Mouse (Mus musculus): ENCODE data around the gene Ifit2. TPM values are rescaled to one million over a fixed set of nuclear protein-coding genes. Genes with fewer than 3 reads are reported as not detected.

Ifit2 gene
- total and polyA plus RNA-seq, 3 experiments = 0.69 to 2.7 TPM; not detected in 1

DNA sequence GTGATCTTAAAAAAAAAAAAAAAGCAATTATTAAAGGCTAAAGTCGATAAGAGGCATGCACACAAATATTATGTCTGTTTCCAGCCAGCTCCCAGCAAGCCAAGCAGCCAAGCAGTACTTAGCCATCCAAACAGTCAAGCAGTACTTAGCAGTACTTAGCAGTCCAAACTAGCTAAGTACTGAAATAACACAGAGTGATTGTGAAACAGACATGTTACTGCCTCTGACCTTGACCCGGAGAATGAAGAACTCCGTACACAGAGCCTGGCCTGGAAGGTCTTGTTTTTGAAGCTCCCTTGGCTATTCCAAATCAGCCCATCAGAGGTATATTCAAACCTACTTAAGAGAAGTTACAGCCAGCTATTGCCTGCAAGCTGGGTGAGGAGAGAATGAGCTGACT is 33.3 kb upstream of the Ifit2 start:
- H3K4me1 ChIP-seq (ENCODE audit: control insufficient read depth in 1 of 2, insufficient read depth in 2 of 2, low read length in 2 of 2) = peaks cover 4 to 8% of the 10 kb centered on the region in 2 experiments; a peak in 3 of 4 replicates
- TF ChIP-seq TAL1 (IDR thresholded peaks at IDR 0.05; ENCODE audit: low read length) (no peak), MAX (IDR thresholded peaks at IDR 0.05; ENCODE audit: low read length) (no peak), POLR2AphosphoS5 (IDR thresholded peaks at IDR 0.05; ENCODE audit: borderline replicate concordance, low read depth, low read length) (no peak), USF1 (IDR thresholded peaks at IDR 0.05; ENCODE audit: low read depth, low read length) (no peak), TCF12 (IDR thresholded peaks at IDR 0.05; ENCODE audit: low read depth, low read length) (no peak), CHD2 (IDR thresholded peaks at IDR 0.05; ENCODE audit: low read length) (no peak), CHD1 (IDR thresholded peaks at IDR 0.05; ENCODE audit: low read depth, low read length) (no peak), MXI1 (IDR thresholded peaks at IDR 0.05; ENCODE audit: low read depth, low read length) (no peak), POLR2AphosphoS2 (IDR thresholded peaks at IDR 0.05; ENCODE audit: low read length) (no peak), MAZ (IDR thresholded peaks at IDR 0.05; ENCODE audit: low read depth, low read length) (no peak), UBTF (IDR thresholded peaks at IDR 0.05; ENCODE audit: borderline replicate concordance, insufficient read depth, low read depth, low read length) (no peak), GABPA (IDR thresholded peaks at IDR 0.05; ENCODE audit: low read depth, low read length) (no peak)
- no peak overlapping the region for H3K4me3 ChIP-seq (ENCODE audit: control insufficient read depth in 1 of 2, insufficient read depth in 1 of 2, low read depth in 2 of 2, low read length in 2 of 2)
- H3K27me3 ChIP-seq (ENCODE audit: control insufficient read depth in 1 of 2, insufficient read depth in 2 of 2, low read length in 2 of 2) = no peaks in the 10 kb centered on the region
- H3K9me3 ChIP-seq (replicated peaks; ENCODE audit: insufficient read depth, low read length) = no peaks in the 10 kb centered on the region
- no peak overlapping the region for H3K9ac ChIP-seq (ENCODE audit: control insufficient read depth, low read depth, low read length, poor library complexity, severe bottlenecking)
- no peak overlapping the region for H3K27ac ChIP-seq (ENCODE audit: control insufficient read depth, low read depth, low read length)
- H3K36me3 ChIP-seq (ENCODE audit: control insufficient read depth in 1 of 2, insufficient read depth in 2 of 2, low read length in 2 of 2) = peaks cover 0 to 5% of the 10 kb centered on the region in 2 experiments; a peak in 2 of 4 replicates
- no peak for DNase-seq (ENCODE audit: low read depth, low spot score)
- H3K79me2 ChIP-seq (ENCODE audit: control insufficient read depth, insufficient read depth, low read length, poor library complexity) = no peaks in the 10 kb centered on the region

- Histone ChIP-seq H3K4me1 (ENCODE audit: control insufficient read depth in 1 of 2, insufficient read depth in 2 of 2, low read length in 2 of 2) (peaks cover 4 to 8% of the 10 kb centered on the region in 2 experiments; a peak in 3 of 4 replicates), H3K9me3 (replicated peaks; ENCODE audit: insufficient read depth, low read length) (no peaks in the 10 kb centered on the region), H3K4me3 (ENCODE audit: control insufficient read depth in 1 of 2, insufficient read depth in 1 of 2, low read depth in 2 of 2, low read length in 2 of 2) (no peak overlapping the region), H3K36me3 (ENCODE audit: control insufficient read depth in 1 of 2, insufficient read depth in 2 of 2, low read length in 2 of 2) (peaks cover 0 to 5% of the 10 kb centered on the region in 2 experiments; a peak in 3 of 4 replicates), H3K27ac (ENCODE audit: control insufficient read depth, low read depth, low read length) (no peak overlapping the region), H3K79me2 (ENCODE audit: control insufficient read depth, insufficient read depth, low read length, poor library complexity) (no peaks in the 10 kb centered on the region), H3K9ac (ENCODE audit: control insufficient read depth, low read depth, low read length, poor library complexity, severe bottlenecking) (no peak overlapping the region), H3K27me3 (ENCODE audit: control insufficient read depth in 1 of 2, insufficient read depth in 2 of 2, low read length in 2 of 2) (no peaks in the 10 kb centered on the region)
- no peak for TF ChIP-seq ETS1 (IDR thresholded peaks at IDR 0.05; ENCODE audit: low read depth, low read length)
- no peak for TF ChIP-seq NRF1 (IDR thresholded peaks at IDR 0.05; ENCODE audit: insufficient read depth, low read depth, low read length, poor library complexity, severe bottlenecking)
- no peak for TF ChIP-seq MAFK (IDR thresholded peaks at IDR 0.05; ENCODE audit: borderline replicate concordance, low read depth, low read length)
- TF ChIP-seq TCF12 (IDR thresholded peaks at IDR 0.05; ENCODE audit: low read depth, low read length) = no peak
- no peak for TF ChIP-seq CHD2 (IDR thresholded peaks at IDR 0.05; ENCODE audit: low read length)
- TF ChIP-seq SMC3 (IDR thresholded peaks at IDR 0.05; ENCODE audit: low read depth, low read length) = no peak
- TF ChIP-seq ZC3H11A (IDR thresholded peaks at IDR 0.05; ENCODE audit: low read depth, low read length) = no peak
- TF ChIP-seq GATA1 (IDR thresholded peaks at IDR 0.05; ENCODE audit: low read depth, low read length) = no peak
- no peak for TF ChIP-seq GABPA (IDR thresholded peaks at IDR 0.05; ENCODE audit: low read depth, low read length)
- no peak for TF ChIP-seq KAT2A (conservative IDR thresholded peaks at IDR 0.05; ENCODE audit: low read depth, low read length)
- TF ChIP-seq MAZ (IDR thresholded peaks at IDR 0.05; ENCODE audit: low read depth, low read length) = no peak
- TF ChIP-seq BHLHE40 (IDR thresholded peaks at IDR 0.05; ENCODE audit: borderline replicate concordance, low read depth, low read length) = no peak
- TF ChIP-seq MEF2A (IDR thresholded peaks at IDR 0.05; ENCODE audit: extremely low read depth, insufficient replicate concordance, low read depth, low read length, poor library complexity, severe bottlenecking) = no peak
- TF ChIP-seq RCOR1 (IDR thresholded peaks at IDR 0.05; ENCODE audit: low read depth, low read length) = no peak
- no peak for TF ChIP-seq SIN3A (IDR thresholded peaks at IDR 0.05; ENCODE audit: low read length)
- TF ChIP-seq TAL1 (IDR thresholded peaks at IDR 0.05; ENCODE audit: low read length) = no peak
- no peak for TF ChIP-seq TBP (IDR thresholded peaks at IDR 0.05; ENCODE audit: low read depth, low read length)
- TF ChIP-seq ZMIZ1 (IDR thresholded peaks at IDR 0.05; ENCODE audit: low read depth, low read length) = no peak
- no peak for DNase-seq (ENCODE audit: low read depth, low spot score)
Measured at GRCm38 (mm10) chr19:34517812-34518594, 32.5 kb upstream of the Ifit2 start.

Data from MEL (cell line).